Mouse (Mus musculus): ENCODE results near the gene Tbc1d30. TPM values are rescaled to one million over a fixed set of nuclear protein-coding genes. Genes with fewer than 3 reads are reported as not detected.
A peak's percentile ranks its signal among the peaks of the same experiment; 100 is the strongest.

Tbc1d30 gene
- polyA plus RNA-seq, 1 experiment from 2014 or later, result 1.4 TPM

GRCm38 (mm10) chr10:121274964-121275363, 76.1 kb downstream of the Tbc1d30 start:
- 41% methylated on average over 1 of the region's 1 CpGs for WGBS (ENCODE audit: insufficient replicate concordance)
- Histone ChIP-seq H3K27ac (ENCODE audit: low read depth) (no peak overlapping the region), H3K27me3 (ENCODE audit: insufficient read depth, low read length) (no peaks in the 10 kb centered on the region), H3K9me3 (ENCODE audit: low read length) (0 out of 2 replicates have a peak, but pooled peaks cover 3% of the 10 kb centered on the region), H3K4me3 (ENCODE audit: low read depth, low read length) (no peak overlapping the region), H3K4me1 (ENCODE audit: insufficient read depth) (no peaks in the 10 kb centered on the region), H3K4me2 (ENCODE audit: low read depth, low read length) (no peak overlapping the region), H3K9ac (replicated peaks) (no peak overlapping the region), H3K36me3 (replicated peaks; ENCODE audit: insufficient read depth, low read length) (peaks cover 19% of the 10 kb centered on the region)
- DNase-seq (no peak), ATAC-seq (no peak)
- TF ChIP-seq EP300 (IDR thresholded peaks at IDR 0.05; ENCODE audit: low read depth) (no peak), CTCF (IDR thresholded peaks at IDR 0.05; ENCODE audit: low read depth) (no peak)

GRCm38 (mm10) chr10:121271002-121271401, 80.1 kb downstream of the Tbc1d30 start:
- 71% methylated on average over 8 of the region's 8 CpGs for WGBS (ENCODE audit: insufficient replicate concordance)
- ATAC-seq, result 0 out of 2 replicates have a peak, but pooled peaks have one; percentile 21
- no peak for DNase-seq
- 0 out of 2 replicates have a peak, but pooled peaks cover 3% of the 10 kb centered on the region for H3K9me3 ChIP-seq (ENCODE audit: low read length)
- H3K9ac ChIP-seq (replicated peaks), result no peak overlapping the region
- H3K27ac ChIP-seq (ENCODE audit: low read depth), result no peak overlapping the region
- peaks cover 19% of the 10 kb centered on the region for H3K36me3 ChIP-seq (replicated peaks; ENCODE audit: insufficient read depth, low read length)
- no peak for TF ChIP-seq EP300 (IDR thresholded peaks at IDR 0.05; ENCODE audit: low read depth)
- no peak for TF ChIP-seq CTCF (IDR thresholded peaks at IDR 0.05; ENCODE audit: low read depth)
- no peaks in the 10 kb centered on the region for H3K27me3 ChIP-seq (ENCODE audit: insufficient read depth, low read length)
- H3K4me2 ChIP-seq (ENCODE audit: low read depth, low read length), result no peak overlapping the region
- H3K4me1 ChIP-seq (ENCODE audit: insufficient read depth), result no peaks in the 10 kb centered on the region
- no peak overlapping the region for H3K4me3 ChIP-seq (ENCODE audit: low read depth, low read length)

DNA sequence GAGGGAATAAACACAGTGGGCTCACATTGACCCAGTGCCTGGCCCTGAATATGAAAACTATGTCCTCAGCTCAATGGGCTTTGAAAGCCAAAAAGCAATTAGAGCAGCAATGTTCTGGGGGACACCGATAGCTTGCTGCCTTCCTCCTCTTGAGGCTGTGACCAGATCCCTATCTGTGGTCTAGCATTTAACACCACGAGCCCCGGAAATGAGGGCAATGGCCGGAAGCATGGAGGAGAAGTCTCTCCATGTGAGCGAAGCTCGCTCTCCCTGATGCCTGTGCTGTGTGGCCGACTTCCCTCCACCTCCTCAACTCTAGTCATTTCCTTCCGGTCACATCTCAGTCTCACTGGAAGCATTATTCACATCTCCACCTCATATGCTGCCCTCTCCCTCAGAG, 82.3 kb downstream of the Tbc1d30 start:
- Histone ChIP-seq H3K36me3 (replicated peaks; ENCODE audit: insufficient read depth, low read length) (peaks cover 5% of the 10 kb centered on the region; the same call in 1 of the 2 replicates), H3K4me2 (ENCODE audit: low read depth, low read length) (no peak overlapping the region), H3K27ac (ENCODE audit: low read depth) (no peak overlapping the region), H3K9me3 (ENCODE audit: low read length) (no peaks in the 10 kb centered on the region), H3K4me1 (ENCODE audit: insufficient read depth) (no peaks in the 10 kb centered on the region; the same call in none of the 2 replicates), H3K9ac (replicated peaks) (no peak overlapping the region), H3K27me3 (ENCODE audit: insufficient read depth, low read length) (no peaks in the 10 kb centered on the region), H3K4me3 (ENCODE audit: low read depth, low read length) (no peak overlapping the region)
- peak; percentile 37; the same call in 1 of the 2 replicates for ATAC-seq
- WGBS (ENCODE audit: insufficient replicate concordance), result 27% methylated on average over 8 of the region's 8 CpGs
- no peak for DNase-seq
- TF ChIP-seq CTCF (IDR thresholded peaks at IDR 0.05; ENCODE audit: low read depth) (no peak), EP300 (IDR thresholded peaks at IDR 0.05; ENCODE audit: low read depth) (no peak)

DNA sequence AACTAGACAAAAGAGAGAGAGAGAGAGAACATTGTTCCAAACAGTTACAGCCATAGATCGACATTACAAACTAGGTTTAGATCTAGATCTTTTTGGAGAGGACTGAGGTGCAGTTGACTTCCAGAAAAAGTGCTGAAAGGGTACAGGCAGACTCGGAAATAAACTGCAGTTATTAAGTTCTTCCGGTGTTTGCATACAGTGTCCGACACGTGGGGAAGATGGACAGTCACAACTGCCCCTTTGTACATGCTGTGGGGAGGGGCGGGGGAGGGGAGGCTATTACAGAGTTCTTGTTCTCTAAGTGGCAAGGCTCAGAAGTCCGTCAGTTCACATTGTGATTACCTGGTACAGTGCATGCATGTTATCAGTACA, 86.9 kb downstream of the Tbc1d30 start:
- ATAC-seq, result 0 out of 2 replicates have a peak, but pooled peaks have one; percentile 29
- DNase-seq, result no peak
- Histone ChIP-seq H3K27ac (ENCODE audit: low read depth) (no peak overlapping the region; the same call in 1 of the 2 replicates), H3K27me3 (ENCODE audit: insufficient read depth, low read length) (no peaks in the 10 kb centered on the region), H3K4me3 (ENCODE audit: low read depth, low read length) (no peak overlapping the region), H3K9me3 (ENCODE audit: low read length) (no peaks in the 10 kb centered on the region), H3K4me2 (ENCODE audit: low read depth, low read length) (peak overlapping the region; percentile 41), H3K9ac (replicated peaks) (no peak overlapping the region), H3K36me3 (replicated peaks; ENCODE audit: insufficient read depth, low read length) (no peaks in the 10 kb centered on the region), H3K4me1 (ENCODE audit: insufficient read depth) (no peaks in the 10 kb centered on the region; the same call in none of the 2 replicates)
- WGBS (ENCODE audit: insufficient replicate concordance), result 34% methylated on average over 7 of the region's 7 CpGs
- no peak for TF ChIP-seq CTCF (IDR thresholded peaks at IDR 0.05; ENCODE audit: low read depth)
- TF ChIP-seq EP300 (IDR thresholded peaks at IDR 0.05; ENCODE audit: low read depth), result no peak

GRCm38 (mm10) chr10:121263520-121264203, 87.4 kb downstream of the Tbc1d30 start:
- no peaks in the 10 kb centered on the region; the same call in none of the 2 replicates for H3K4me1 ChIP-seq (ENCODE audit: insufficient read depth)
- no peak for TF ChIP-seq CTCF (IDR thresholded peaks at IDR 0.05; ENCODE audit: low read depth)
- no peak for TF ChIP-seq EP300 (IDR thresholded peaks at IDR 0.05; ENCODE audit: low read depth)
- H3K27ac ChIP-seq (ENCODE audit: low read depth), result no peak overlapping the region; the same call in 1 of the 2 replicates
- WGBS (ENCODE audit: insufficient replicate concordance), result 49% methylated on average over 21 of the region's 21 CpGs
- no peak overlapping the region for H3K4me3 ChIP-seq (ENCODE audit: low read depth, low read length)
- H3K36me3 ChIP-seq (replicated peaks; ENCODE audit: insufficient read depth, low read length), result no peaks in the 10 kb centered on the region
- H3K9me3 ChIP-seq (ENCODE audit: low read length), result no peaks in the 10 kb centered on the region
- no peak for DNase-seq
- no peaks in the 10 kb centered on the region for H3K27me3 ChIP-seq (ENCODE audit: insufficient read depth, low read length)
- H3K9ac ChIP-seq (replicated peaks), result no peak overlapping the region
- peak; percentile 46; the same call in 1 of the 2 replicates for ATAC-seq
- H3K4me2 ChIP-seq (ENCODE audit: low read depth, low read length), result peak overlapping the region; percentile 41

DNA sequence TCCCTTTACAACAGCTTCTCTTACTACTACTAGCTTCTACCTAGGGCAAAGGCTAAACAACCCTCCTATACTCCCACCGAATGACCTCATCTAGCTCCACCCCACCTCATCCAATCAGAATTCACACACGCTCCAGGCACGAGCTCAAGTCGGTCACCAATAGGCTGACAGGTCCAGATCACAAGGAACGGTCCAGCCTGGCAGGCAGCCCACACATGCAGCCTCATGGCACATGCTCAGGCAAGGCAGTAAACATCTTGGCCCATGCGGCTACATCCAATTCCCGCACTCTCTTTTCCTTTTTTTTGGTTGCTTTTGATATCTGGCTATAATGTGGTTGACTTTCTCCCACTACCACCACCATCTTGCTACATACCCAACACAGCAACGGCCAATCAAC, 88.9 kb downstream of the Tbc1d30 start:
- WGBS (ENCODE audit: insufficient replicate concordance), result 78% methylated on average over 8 of the region's 8 CpGs
- no peak overlapping the region for H3K27ac ChIP-seq (ENCODE audit: low read depth)
- H3K9ac ChIP-seq (replicated peaks), result no peak overlapping the region
- no peaks in the 10 kb centered on the region for H3K27me3 ChIP-seq (ENCODE audit: insufficient read depth, low read length)
- no peak for ATAC-seq
- no peaks in the 10 kb centered on the region for H3K36me3 ChIP-seq (replicated peaks; ENCODE audit: insufficient read depth, low read length)
- H3K4me2 ChIP-seq (ENCODE audit: low read depth, low read length), result no peak overlapping the region
- no peak for DNase-seq
- no peak overlapping the region for H3K4me3 ChIP-seq (ENCODE audit: low read depth, low read length)
- H3K4me1 ChIP-seq (ENCODE audit: insufficient read depth), result no peaks in the 10 kb centered on the region; the same call in none of the 2 replicates
- TF ChIP-seq CTCF (IDR thresholded peaks at IDR 0.05; ENCODE audit: low read depth) (no peak), EP300 (IDR thresholded peaks at IDR 0.05; ENCODE audit: low read depth) (no peak)
- H3K9me3 ChIP-seq (ENCODE audit: low read length), result no peaks in the 10 kb centered on the region
